Mouse (Mus musculus) liver, embryonic 14.5 days (tissue): ENCODE data around the gene Ifne.

Source experiments
- CTCF ChIP-seq: IDR thresholded peaks from 2 replicates; pipeline ENCODE4 v1.5.1; 2016; ENCODE audit warnings: antibody characterized with exemption, low read depth, control low read depth
- EP300 ChIP-seq: IDR thresholded peaks from 2 replicates; pipeline ENCODE4 v1.6.1; 2016; ENCODE audit warnings: antibody characterized with exemption, low read depth

DNA sequence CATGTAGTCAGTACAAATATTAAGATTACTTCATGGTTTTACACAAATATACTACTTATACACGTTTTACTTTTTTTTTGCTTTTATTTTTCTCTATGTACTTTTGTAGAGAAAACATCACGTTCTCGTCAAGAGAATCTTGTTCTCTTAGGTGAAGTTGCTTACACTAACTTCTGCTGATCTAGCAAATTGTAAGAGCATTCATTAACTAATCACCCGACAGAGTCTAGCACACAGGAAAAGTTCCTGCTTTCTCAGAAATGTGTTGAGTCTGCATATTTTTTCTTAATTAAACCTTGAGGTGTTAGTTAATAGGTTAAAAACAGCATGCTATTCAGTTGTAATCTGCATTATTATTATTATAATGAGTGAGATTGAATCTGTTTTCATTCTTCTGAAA, 1.2 kb downstream of the Ifne start:
- TF ChIP-seq EP300 (no peak), CTCF (no peak)
